Mouse (Mus musculus): ENCODE measurements around the gene Ctnna3. TPM values are rescaled to one million over a fixed set of nuclear protein-coding genes. Genes with fewer than 3 reads are reported as not detected.
"Not testable (repeated sequence)": the region's sequence is repeated elsewhere in the genome, so short reads cannot be mapped to it uniquely, and the experiment has no call there.

Gene Ctnna3
- total RNA-seq (2014; rRNA removed), result 0.52 and 0.62 TPM in 2 replicates
- polyA plus RNA-seq (2015; fragmentation: Nextera tagmentation; extraction: Ambion mirVana), result 0.33 and 0.51 TPM in 2 replicates

GRCm38 (mm10) chr10:63429785-63430305 lies at the start of gene Ctnna3:
Gene Ctnna3, plus strand, starts transcription at chr10:63430098.
- Histone ChIP-seq H3K36me3 (ENCODE audit: insufficient read depth) (no peaks in the 10 kb centered on the region), H3K4me3 (ENCODE audit: low read depth, low read length) (peak within 1 kb of the TSS; percentile 79), H3K4me2 (ENCODE audit: low read depth) (peak within 1 kb of the TSS; percentile 70), H3K9me3 (ENCODE audit: low read length) (no peaks in the 10 kb centered on the region), H3K4me1 (ENCODE audit: insufficient read depth) (no peaks in the 10 kb centered on the region), H3K27me3 (ENCODE audit: insufficient read depth, low read length) (no peaks in the 10 kb centered on the region), H3K27ac (ENCODE audit: low read depth, low read length) (peak within 1 kb of the TSS; percentile 86), H3K9ac (peak within 1 kb of the TSS; percentile 65)
- WGBS, result 2% methylated on average over 55 of the region's 55 CpGs
- DNase-seq (peak; percentile 95), ATAC-seq (peak; percentile 95)
- TF ChIP-seq CTCF (IDR thresholded peaks at IDR 0.05; ENCODE audit: low read depth), result no peak

GRCm38 (mm10) chr10:63381498-63382280 lies 48.2 kb upstream of the Ctnna3 start, which contains the start of gene Sirt1:
Gene Sirt1, minus strand, starts transcription at chr10:63381704.
- TF ChIP-seq CTCF (IDR thresholded peaks at IDR 0.05; ENCODE audit: low read depth), result no peak
- ATAC-seq (no peak), DNase-seq (peak; percentile 17)
- Histone ChIP-seq H3K36me3 (ENCODE audit: insufficient read depth) (no peaks in the 10 kb centered on the region), H3K4me3 (ENCODE audit: low read depth, low read length) (peak within 1 kb of the TSS; percentile 56), H3K9ac (peak within 1 kb of the TSS; percentile 59), H3K27ac (ENCODE audit: low read depth, low read length) (peak within 1 kb of the TSS; percentile 60; the same call in 1 of the 2 replicates), H3K4me2 (ENCODE audit: low read depth) (peak within 1 kb of the TSS; percentile 79), H3K4me1 (ENCODE audit: insufficient read depth) (0 out of 2 replicates have a peak, but pooled peaks cover 6% of the 10 kb centered on the region), H3K9me3 (ENCODE audit: low read length) (no peaks in the 10 kb centered on the region), H3K27me3 (ENCODE audit: insufficient read depth, low read length) (no peaks in the 10 kb centered on the region)
- WGBS, result 5% methylated on average over 24 of the region's 24 CpGs

DNA sequence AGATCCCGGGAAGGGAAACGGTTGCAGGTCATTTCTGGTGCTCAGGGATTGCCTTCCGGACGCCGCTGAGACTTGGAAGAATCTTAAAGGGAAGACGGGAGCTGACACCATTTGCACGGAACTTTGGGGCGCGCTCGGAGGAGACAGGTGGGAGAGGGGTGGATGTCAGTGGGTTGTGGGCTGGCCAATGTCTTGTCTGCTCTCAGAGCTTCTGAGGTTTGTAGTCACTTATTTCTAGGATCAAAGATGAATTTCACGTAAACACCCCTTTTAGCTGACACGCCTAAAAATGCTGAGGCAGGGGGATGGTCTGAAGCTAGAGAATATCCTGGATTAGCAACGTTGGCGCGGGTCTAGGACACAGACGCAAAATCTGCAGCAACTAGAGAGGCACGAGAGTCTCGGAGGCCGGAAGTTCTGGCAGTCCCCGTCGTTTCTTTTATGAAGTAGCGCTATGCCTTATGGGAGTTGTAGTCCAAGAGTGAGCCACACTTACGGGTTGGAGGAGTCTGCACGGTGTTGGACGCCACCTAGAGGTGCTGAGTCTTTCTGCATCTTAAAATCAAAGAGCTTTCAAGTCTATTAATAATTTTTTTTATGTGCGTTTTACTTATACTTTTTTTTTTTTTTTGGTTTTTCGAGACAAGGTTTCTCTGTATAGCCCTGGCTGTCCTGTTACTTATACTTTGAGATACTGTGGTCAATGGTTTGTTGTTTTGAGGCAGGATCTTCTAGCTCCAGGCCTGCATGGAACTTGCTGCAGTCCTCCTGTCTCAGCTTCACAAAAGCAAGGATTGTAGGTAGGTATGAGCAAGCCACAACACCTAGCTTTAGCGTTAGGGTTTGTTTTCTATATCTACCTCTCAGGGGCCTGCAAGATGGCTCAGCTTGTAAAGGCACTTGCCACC lies 47.3 kb upstream of the Ctnna3 start, which contains the start of gene Dnajc12:
Dnajc12 (plus strand) TSS at position 72 of the 908 bp plus-strand sequence.
- under 1% methylated on average over 28 of the region's 28 CpGs for WGBS

DNA sequence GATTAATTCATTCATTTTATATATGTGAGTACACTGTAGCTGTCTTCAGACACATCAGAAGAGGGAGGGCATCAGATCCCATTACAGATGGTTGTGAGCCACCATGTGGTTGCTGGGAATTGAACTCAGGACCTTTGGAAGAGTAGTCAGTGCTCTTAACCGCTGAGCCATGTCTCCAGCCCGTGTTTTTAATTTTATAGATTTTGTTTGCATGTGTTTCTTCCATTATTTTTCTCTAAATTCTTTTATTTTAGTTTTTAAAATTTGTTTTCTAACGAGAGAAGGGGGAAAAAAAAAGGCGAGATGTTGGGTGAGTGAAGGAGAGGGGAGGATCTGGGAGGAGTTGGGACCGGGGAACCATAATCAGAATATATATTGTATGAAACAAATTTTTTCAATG lies 44.0 kb upstream of the Ctnna3 start:
- H3K9ac ChIP-seq, result peak overlapping the region; percentile 55; the same call in 1 of the 2 replicates
- WGBS, result 20% methylated on average over 5 of the region's 5 CpGs
- not testable (repeated sequence) for H3K27ac ChIP-seq (ENCODE audit: low read depth, low read length); ATAC-seq; H3K9me3 ChIP-seq (ENCODE audit: low read length); H3K4me1 ChIP-seq (ENCODE audit: insufficient read depth); H3K27me3 ChIP-seq (ENCODE audit: insufficient read depth, low read length); H3K36me3 ChIP-seq (ENCODE audit: insufficient read depth); DNase-seq
- peak overlapping the region; percentile 56 for H3K4me3 ChIP-seq (ENCODE audit: low read depth, low read length)
- peak overlapping the region; percentile 67 for H3K4me2 ChIP-seq (ENCODE audit: low read depth)

More for the DNA sequence above, 47.3 kb upstream of the Ctnna3 start, which contains the start of gene Dnajc12:
- Histone ChIP-seq H3K27ac (ENCODE audit: low read depth, low read length) (peak within 1 kb of the TSS; percentile 60; the same call in 1 of the 2 replicates), H3K4me2 (ENCODE audit: low read depth) (peak within 1 kb of the TSS; percentile 79), H3K9me3 (ENCODE audit: low read length) (no peaks in the 10 kb centered on the region), H3K27me3 (ENCODE audit: insufficient read depth, low read length) (no peaks in the 10 kb centered on the region), H3K36me3 (ENCODE audit: insufficient read depth) (no peaks in the 10 kb centered on the region), H3K4me3 (ENCODE audit: low read depth, low read length) (peak within 1 kb of the TSS; percentile 56), H3K9ac (peak within 1 kb of the TSS; percentile 59), H3K4me1 (ENCODE audit: insufficient read depth) (0 out of 2 replicates have a peak, but pooled peaks cover 6% of the 10 kb centered on the region)
- DNase-seq, result peak; percentile 97
- peak; percentile 84 for TF ChIP-seq CTCF (IDR thresholded peaks at IDR 0.05; ENCODE audit: low read depth)
- ATAC-seq, result peak; percentile 99

DNA sequence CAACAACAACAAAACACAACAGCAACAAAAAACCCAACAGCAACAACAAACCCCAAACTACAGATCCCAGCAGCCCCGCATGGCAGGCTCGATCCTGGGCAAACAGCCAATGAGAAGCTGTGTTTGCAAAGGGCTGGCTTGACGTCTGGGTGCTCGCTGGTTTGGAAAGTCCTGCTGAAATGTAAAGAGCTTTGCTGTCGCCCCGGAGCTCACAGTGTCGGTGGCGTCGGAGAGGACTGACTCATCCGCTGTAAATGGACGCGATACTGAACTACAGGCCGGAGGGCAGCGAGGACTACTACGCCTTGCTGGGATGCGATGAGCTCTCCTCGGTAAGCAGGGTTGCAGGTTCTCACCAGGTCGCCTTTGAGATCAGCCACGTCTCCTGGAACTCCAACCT lies 43.5 kb upstream of the Ctnna3 start:
- 2% methylated on average over 19 of the region's 19 CpGs for whole genome bisulfite sequencing
- Histone ChIP-seq H3K36me3 (ENCODE audit: insufficient read depth) (no peaks in the 10 kb centered on the region), H3K4me1 (ENCODE audit: insufficient read depth) (0 out of 2 replicates have a peak, but pooled peaks cover 5% of the 10 kb centered on the region), H3K27me3 (ENCODE audit: insufficient read depth, low read length) (no peaks in the 10 kb centered on the region), H3K9ac (peak overlapping the region; percentile 55), H3K4me2 (ENCODE audit: low read depth) (peak overlapping the region; percentile 67), H3K4me3 (ENCODE audit: low read depth, low read length) (peak overlapping the region; percentile 56), H3K27ac (ENCODE audit: low read depth, low read length) (peak overlapping the region; percentile 16; the same call in 1 of the 2 replicates), H3K9me3 (ENCODE audit: low read length) (no peaks in the 10 kb centered on the region)
- ATAC-seq, result peak; percentile 58
- TF ChIP-seq CTCF (IDR thresholded peaks at IDR 0.05; ENCODE audit: low read depth), result no peak
- DNase-seq, result peak; percentile 89

DNA sequence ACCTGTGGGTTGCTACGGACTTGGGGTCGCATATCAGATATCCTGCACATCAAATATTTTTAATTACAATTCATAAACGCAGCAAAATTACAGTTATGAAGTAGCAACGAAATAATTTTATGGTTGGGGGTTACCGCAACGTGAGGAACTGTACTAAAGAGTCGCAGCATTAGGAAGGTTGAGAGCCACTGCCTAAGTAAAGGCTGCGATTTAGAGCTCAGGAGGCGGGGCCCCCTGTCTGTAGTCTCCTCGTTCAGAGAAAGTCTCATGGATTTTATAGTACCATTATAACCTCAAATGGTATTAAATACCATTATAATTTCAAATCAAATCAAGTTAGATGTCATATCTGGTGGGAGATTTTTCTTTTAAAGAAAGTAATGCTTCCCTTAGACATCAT lies 42.9 kb upstream of the Ctnna3 start:
- WGBS, result 3% methylated on average over 10 of the region's 10 CpGs
- no peak for TF ChIP-seq CTCF (IDR thresholded peaks at IDR 0.05; ENCODE audit: low read depth)

More for the DNA sequence above, 42.9 kb upstream of the Ctnna3 start:
- no peaks in the 10 kb centered on the region for H3K27me3 ChIP-seq (ENCODE audit: insufficient read depth, low read length)
- H3K4me1 ChIP-seq (ENCODE audit: insufficient read depth), result no peaks in the 10 kb centered on the region
- peak overlapping the region; percentile 67 for H3K4me2 ChIP-seq (ENCODE audit: low read depth)
- H3K36me3 ChIP-seq (ENCODE audit: insufficient read depth), result no peaks in the 10 kb centered on the region
- DNase-seq, result peak; percentile 7
- H3K9me3 ChIP-seq (ENCODE audit: low read length), result no peaks in the 10 kb centered on the region
- no peak for ATAC-seq
- peak overlapping the region; percentile 55 for H3K9ac ChIP-seq
- no peak overlapping the region for H3K27ac ChIP-seq (ENCODE audit: low read depth, low read length)
- peak overlapping the region; percentile 56 for H3K4me3 ChIP-seq (ENCODE audit: low read depth, low read length)

Measured in forebrain, postnatal 0 days (tissue).